Mouse (Mus musculus) gastrocnemius, postnatal 36 days (tissue): ENCODE data around the gene Mre11a. TPM values are rescaled to one million over a fixed set of nuclear protein-coding genes. Genes with fewer than 3 reads are reported as not detected.

Experiments
- DNase-seq, 2 experiments: peaks; one replicate each; pipeline ENCODE4 v3.0.0; 2022
- intact Hi-C: fragments of 180-260 bp; cut with DNase I; formaldehyde crosslinking; loops from one replicate; pipeline ENCODE4 v1.15.1; 2025
- total RNA-seq, 2 experiments: library from RNA; stranded (reverse); gene quantifications; 2 replicates each; pipeline ENCODE4 v1.2.3; 2021

Mre11a gene
- total RNA-seq, 2 experiments from 2014 or later = 8.5 to 14.5 TPM

- intact Hi-C loops = no loop called here
- DNase-seq = no peak
Measured at GRCm38 (mm10) chr9:14806786-14807185, 22.3 kb downstream of the Mre11a start.

- DNase-seq = no peak
- intact Hi-C loops = no loop called here
Measured at GRCm38 (mm10) chr9:14810111-14810510, 25.7 kb downstream of the Mre11a start.

GRCm38 (mm10) chr9:14821396-14821795 lies 36.9 kb downstream of the Mre11a start:
- DNase-seq = no peak
- intact Hi-C loops = no loop called here

GRCm38 (mm10) chr9:14824840-14825239 lies 40.4 kb downstream of the Mre11a start:
- intact Hi-C loops = no loop called here
- no peak for DNase-seq

- DNase-seq = no peak
- intact Hi-C loops = no loop called here
Measured at GRCm38 (mm10) chr9:14827875-14828274, 43.4 kb downstream of the Mre11a start.

GRCm38 (mm10) chr9:14832046-14832445 lies 47.6 kb downstream of the Mre11a start:
- intact Hi-C loops = no loop called here
- no peak for DNase-seq

GRCm38 (mm10) chr9:14835335-14836075 lies 51.1 kb downstream of the Mre11a start:
- DNase-seq = no peak
- intact Hi-C loops = no loop called here

- peak in 1 of 2 experiments; percentile 13 for DNase-seq
- intact Hi-C loops = no loop called here
Measured at GRCm38 (mm10) chr9:14839527-14839926, 55.1 kb downstream of the Mre11a start.

- DNase-seq = no peak
- intact Hi-C loops = no loop called here
Measured at GRCm38 (mm10) chr9:14839970-14840369, 55.5 kb downstream of the Mre11a start.

- no peak for DNase-seq
- intact Hi-C loops = no loop called here
Measured at GRCm38 (mm10) chr9:14841878-14842761, 57.7 kb downstream of the Mre11a start.

GRCm38 (mm10) chr9:14843311-14843857 lies 58.9 kb downstream of the Mre11a start:
- DNase-seq = no peak
- intact Hi-C loops = no loop called here

- no peak for DNase-seq
Measured at GRCm38 (mm10) chr9:14843901-14844300, 59.4 kb downstream of the Mre11a start.

GRCm38 (mm10) chr9:14846428-14846827 lies 62.0 kb downstream of the Mre11a start:
- no peak for DNase-seq
- intact Hi-C loops = no loop called here

More at GRCm38 (mm10) chr9:14843901-14844300, 59.4 kb downstream of the Mre11a start:
- intact Hi-C loops = no loop called here

GRCm38 (mm10) chr9:14848267-14848935 lies 63.9 kb downstream of the Mre11a start:
- no peak for DNase-seq
- intact Hi-C loops = no loop called here

GRCm38 (mm10) chr9:14854585-14854984 lies 70.1 kb downstream of the Mre11a start:
- no peak for DNase-seq
- intact Hi-C loops = no loop called here

GRCm38 (mm10) chr9:14856922-14857654 lies 72.6 kb downstream of the Mre11a start:
- intact Hi-C loops = no loop called here
- no peak for DNase-seq

GRCm38 (mm10) chr9:14858170-14858706 lies 73.8 kb downstream of the Mre11a start:
- DNase-seq = no peak
- intact Hi-C loops = no loop called here

- intact Hi-C loops = no loop called here
Measured at GRCm38 (mm10) chr9:14858782-14859181, 74.3 kb downstream of the Mre11a start.

GRCm38 (mm10) chr9:14859868-14860639 lies 75.6 kb downstream of the Mre11a start, which contains the start of gene Gpr83:
Gene Gpr83 (plus strand): TSS chr9:14860210.
- DNase-seq = no peak
- intact Hi-C loops = loop anchor here (10.0 kb wide), 1 partner anchor 155 kb away; no protein-coding TSS in a partner anchor

More at GRCm38 (mm10) chr9:14858782-14859181, 74.3 kb downstream of the Mre11a start:
- DNase-seq = no peak
